Mouse (Mus musculus) ES-E14 (cell line): ENCODE data around the gene Sowahb. TPM values are rescaled to one million over a fixed set of nuclear protein-coding genes. Genes with fewer than 3 reads are reported as not detected.
A peak's percentile ranks its signal among the peaks of the same experiment; 100 is the strongest.

Source experiments
- DNase-seq: peaks from one replicate; pipeline ENCODE4 v3.0.0-alpha.2; 2013; ENCODE audit warnings: low read depth, low spot score
- H3K27ac ChIP-seq: 2 replicates; pipeline ENCODE4 v1.5.1; 2012; ENCODE audit warnings: low read depth, mild to moderate bottlenecking, low read length, moderate library complexity, mixed read lengths; ENCODE audit not compliant: poor library complexity, insufficient read depth, severe bottlenecking
- H3K36me3 ChIP-seq: 2 replicates; pipeline ENCODE4 v1.6.1; 2012; ENCODE audit warnings: mild to moderate bottlenecking, low read length, moderate library complexity, mixed read lengths; ENCODE audit not compliant: control insufficient read depth, poor library complexity, insufficient read depth, severe bottlenecking
- H3K4me1 ChIP-seq, 2 experiments: fragments of 150-350 bp in 1 of 2; sonication (generic) in 1 of 2; 2 replicates each; pipeline ENCODE4 v1.6.1; 2012; ENCODE audit warnings: low read length in 2 of 2, mild to moderate bottlenecking in 1 of 2, mixed read lengths in 1 of 2; ENCODE audit not compliant: control insufficient read depth in 2 of 2, insufficient read depth in 2 of 2, poor library complexity in 1 of 2
- H3K4me3 ChIP-seq, 2 experiments: fragments of 150-350 bp in 1 of 2; sonication (generic) in 1 of 2; 2 replicates each; pipeline ENCODE4 v1.5.1; 2012; ENCODE audit warnings: low read length in 2 of 2, low read depth in 1 of 2, mild to moderate bottlenecking in 1 of 2, mixed read lengths in 1 of 2; ENCODE audit not compliant: insufficient read depth in 1 of 2, poor library complexity in 1 of 2, severe bottlenecking in 1 of 2
- H3K9ac ChIP-seq: 2 replicates; pipeline ENCODE4 v1.6.1; 2012; ENCODE audit warnings: low read depth, mild to moderate bottlenecking, low read length, mixed read lengths; ENCODE audit not compliant: poor library complexity, insufficient read depth, severe bottlenecking
- H3K9me3 ChIP-seq: fragments of 150-350 bp; sonication (generic); 2 replicates; pipeline ENCODE4 v1.6.1; 2012; ENCODE audit warnings: low read depth, mild to moderate bottlenecking, low read length; ENCODE audit not compliant: control insufficient read depth, insufficient read depth
- CHD2 ChIP-seq: IDR thresholded peaks from 2 replicates; pipeline ENCODE4 v1.6.1; 2014; ENCODE audit warnings: mild to moderate bottlenecking, low read depth, low read length, inconsistent platforms
- HCFC1 ChIP-seq: IDR thresholded peaks from 2 replicates; pipeline ENCODE4 v1.6.1; 2012; ENCODE audit warnings: low read length, inconsistent platforms, borderline replicate concordance; ENCODE audit not compliant: insufficient read depth
- MAFK ChIP-seq: IDR thresholded peaks from 2 replicates; pipeline ENCODE4 v1.6.1; 2014; ENCODE audit warnings: mild to moderate bottlenecking, low read depth, low read length, inconsistent platforms; ENCODE audit not compliant: insufficient read depth
- ZC3H11A ChIP-seq: IDR thresholded peaks from 2 replicates; pipeline ENCODE4 v1.6.1; 2012; ENCODE audit warnings: low read depth, mild to moderate bottlenecking, inconsistent platforms, low read length, borderline replicate concordance
- ZNF384 ChIP-seq: IDR thresholded peaks from 2 replicates; pipeline ENCODE4 v1.6.1; 2012; ENCODE audit warnings: low read depth, low read length, inconsistent platforms
- in situ Hi-C, 2 experiments: fragments of 600-800 bp; cut with MboI; formaldehyde crosslinking; loops; one replicate each; pipeline ENCODE4 v1.15.1; 2025; ENCODE audit warnings: low sequenced_read_pairs in 2 of 2, inconsistent platforms in 1 of 2; ENCODE audit not compliant: unreplicated experiment in 2 of 2
- total RNA-seq: library from RNA; depleted of rRNA; stranded (reverse); fragments of 300-350 nt; gene quantifications from 2 replicates; pipeline ENCODE4 v1.2.3, GENCODE M21; 2012

Gene Sowahb
- total RNA-seq, 1 experiment: 1.9 TPM

GRCm38 (mm10) chr5:93049971-93050370, 5.1 kb upstream of the Sowahb start:
- Histone ChIP-seq H3K4me3 (no peak overlapping the region), H3K36me3 (no peaks in the 10 kb centered on the region), H3K9ac (no peak overlapping the region), H3K27ac (no peak overlapping the region), H3K4me1 (no peaks in the 10 kb centered on the region), H3K9me3 (no peaks in the 10 kb centered on the region)
- no peak for DNase-seq
- no peak for TF ChIP-seq HCFC1
- no peak for TF ChIP-seq MAFK
- TF ChIP-seq CHD2: no peak
- TF ChIP-seq ZC3H11A: no peak
- TF ChIP-seq ZNF384: no peak
- in situ Hi-C loops: no loop called here

DNA sequence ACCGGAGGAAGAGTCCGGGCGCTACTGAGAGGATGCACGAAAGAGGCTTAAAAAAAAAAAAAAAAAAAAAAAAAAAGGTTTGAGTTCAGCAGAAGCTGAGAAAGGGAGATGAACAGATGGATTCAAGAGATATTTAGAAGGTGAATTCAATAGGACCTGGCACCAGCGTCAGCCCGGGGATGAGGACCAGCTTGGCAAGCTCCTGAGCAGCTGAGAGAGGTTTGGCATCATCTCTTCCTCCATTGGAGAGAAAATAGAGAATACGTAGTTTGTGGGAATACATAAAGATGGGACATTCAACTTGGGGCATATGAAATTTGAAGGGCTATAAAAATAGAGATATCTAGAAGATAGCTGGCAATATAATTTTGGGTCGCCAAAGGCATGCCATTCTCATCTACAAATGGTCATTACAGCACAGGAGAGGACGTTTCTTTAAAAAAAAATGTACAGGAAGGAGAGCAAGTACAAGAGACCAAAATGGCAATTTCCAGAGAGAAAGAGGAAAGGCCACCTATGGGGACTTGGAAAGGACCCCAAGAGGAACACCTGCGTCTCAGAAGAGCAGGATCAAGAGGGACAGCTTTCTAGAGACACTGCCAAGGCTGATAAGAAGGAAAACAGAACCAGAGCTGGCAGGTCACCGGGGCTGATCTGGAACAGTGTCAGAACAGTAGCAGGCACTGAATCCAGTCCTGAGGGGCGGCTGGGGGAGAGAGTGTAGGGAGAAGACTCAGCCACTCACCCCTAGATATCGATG, 3.8 kb upstream of the Sowahb start:
- TF ChIP-seq HCFC1 (no peak), ZNF384 (no peak), ZC3H11A (no peak), MAFK (no peak), CHD2 (no peak)
- in situ Hi-C loops: no loop called here
- no peaks in the 10 kb centered on the region for H3K4me1 ChIP-seq

DNA sequence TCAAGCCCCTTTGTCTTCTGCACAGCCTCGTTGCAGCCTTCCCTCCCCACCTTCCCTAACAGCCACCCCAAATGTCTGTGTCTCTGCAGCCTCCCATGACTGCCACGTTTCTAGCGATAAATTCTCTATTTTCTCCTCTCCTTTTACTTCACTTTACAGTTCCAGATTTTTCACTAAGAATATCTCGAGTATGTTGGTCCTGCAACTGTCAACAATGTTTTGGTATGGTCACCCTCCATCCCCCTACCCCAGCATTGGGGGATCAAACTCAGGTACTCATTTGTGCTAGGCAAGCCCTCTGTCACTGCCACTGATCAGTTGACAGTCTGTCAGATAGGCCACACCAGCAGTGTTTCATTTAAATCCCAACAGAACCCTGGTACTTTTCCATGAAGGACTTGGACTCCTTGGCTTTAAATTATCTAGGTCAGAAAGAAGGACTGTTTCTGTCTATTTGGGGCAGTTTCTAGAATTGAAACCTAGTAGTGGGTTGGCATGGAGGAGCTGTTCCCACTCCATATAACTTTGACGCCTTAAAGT, 1.6 kb upstream of the Sowahb start:
- Histone ChIP-seq H3K9ac (no peak overlapping the region), H3K4me1 (no peaks in the 10 kb centered on the region; a peak in 1 of 4 replicates), H3K36me3 (no peaks in the 10 kb centered on the region), H3K9me3 (no peaks in the 10 kb centered on the region), H3K4me3 (no peak overlapping the region), H3K27ac (no peak overlapping the region)
- in situ Hi-C loops: no loop called here
- TF ChIP-seq ZC3H11A (no peak), HCFC1 (no peak), MAFK (no peak), CHD2 (no peak), ZNF384 (no peak)
- DNase-seq: no peak

More for the DNA sequence above, 3.8 kb upstream of the Sowahb start:
- no peak for DNase-seq
- Histone ChIP-seq H3K27ac (no peak overlapping the region), H3K9me3 (no peaks in the 10 kb centered on the region), H3K4me3 (no peak overlapping the region), H3K36me3 (no peaks in the 10 kb centered on the region), H3K9ac (no peak overlapping the region)

DNA sequence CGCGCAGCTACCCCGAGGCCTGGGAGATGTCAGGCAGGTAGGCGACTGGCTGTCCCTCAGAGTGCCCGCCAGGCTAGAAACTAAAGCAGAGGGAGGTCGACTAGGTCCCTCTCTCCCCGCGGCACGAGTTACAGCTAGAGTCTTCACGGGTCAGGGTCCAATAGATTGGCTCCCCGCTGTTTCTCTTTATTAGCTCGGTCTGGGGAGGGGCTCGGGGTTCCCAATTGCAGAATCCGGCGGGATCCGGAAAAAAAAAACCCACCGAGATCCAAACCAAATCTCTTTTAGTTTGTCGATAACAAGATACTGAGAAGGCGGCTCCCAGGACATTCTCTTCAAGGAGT, 521 bp upstream of the Sowahb start:
- TF ChIP-seq ZNF384 (peak; percentile 68; the same call in 1 of the 2 replicates), ZC3H11A (no peak)
- Histone ChIP-seq H3K4me1 (peaks cover under 1 to 2% of the 10 kb centered on the region in 2 experiments; a peak in 3 of 4 replicates), H3K27ac (no peak overlapping the region), H3K36me3 (no peaks in the 10 kb centered on the region), H3K9me3 (no peaks in the 10 kb centered on the region), H3K9ac (peak overlapping the region; percentile 63; the same call in 1 of the 2 replicates), H3K4me3 (peak overlapping the region; percentile 69 to 77)
- peak; percentile 53 for DNase-seq
- in situ Hi-C loops: no loop called here
